Mouse (Mus musculus): ENCODE results near the gene Lrch3.
"Not testable (repeated sequence)": the region's sequence is repeated elsewhere in the genome, so short reads cannot be mapped to it uniquely, and the experiment has no call there.

Lrch3 gene

DNA sequence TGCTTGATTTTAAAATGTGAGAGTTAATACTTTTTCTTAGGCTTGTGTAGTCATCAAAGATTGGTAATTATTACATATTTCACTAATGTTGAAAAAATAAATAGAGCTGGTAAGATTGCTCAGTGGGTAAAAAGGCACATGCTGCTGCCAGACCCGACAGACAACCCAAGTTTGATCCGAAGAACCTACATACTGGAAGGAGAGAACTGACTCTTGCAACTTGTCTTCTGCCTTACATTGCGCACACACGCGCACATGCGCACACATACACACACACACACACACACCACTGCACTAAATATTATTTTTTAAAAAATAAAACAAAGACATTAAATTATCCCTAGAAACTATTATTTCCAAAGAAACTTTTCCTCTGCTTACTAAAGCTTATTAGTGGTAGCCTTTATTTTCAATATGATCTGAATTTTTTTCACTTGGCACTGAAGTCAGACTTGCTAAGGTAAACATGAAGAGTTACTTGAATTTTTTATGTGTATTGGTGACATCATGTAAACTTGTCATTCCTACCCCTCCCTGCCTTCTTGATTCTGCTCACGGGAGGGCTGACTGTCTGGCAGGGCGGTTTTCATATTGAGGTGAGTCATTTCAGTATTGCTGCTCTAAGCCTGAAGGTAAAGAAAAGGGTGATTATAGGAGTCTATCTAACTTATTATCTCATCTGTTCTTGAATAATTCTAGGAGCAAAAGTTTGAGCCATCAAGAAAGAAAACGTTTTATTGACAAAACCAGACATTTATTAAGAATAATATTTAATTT is 1.6 kb downstream of the Lrch3 start:
- no peak for DNase-seq

DNA sequence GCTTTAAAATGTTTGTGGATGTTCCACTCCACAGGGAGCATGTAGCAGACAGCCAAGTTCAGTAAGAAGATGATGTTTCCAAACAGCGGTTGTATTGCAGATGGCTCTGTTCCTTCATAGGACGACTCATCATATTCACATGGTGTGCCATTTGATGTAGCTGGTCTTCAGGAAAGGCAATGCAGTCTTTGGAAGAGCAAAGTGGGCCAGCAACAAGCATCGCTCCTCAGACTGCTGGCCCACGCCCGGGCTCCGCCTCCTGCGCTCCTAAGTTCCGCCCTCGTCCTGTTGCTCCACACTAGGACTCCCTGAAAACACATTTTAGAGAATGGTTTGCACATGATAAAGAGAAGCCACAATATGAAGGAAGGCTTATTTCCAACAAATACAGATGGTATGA is 12.7 kb downstream of the Lrch3 start:
- not testable (repeated sequence) for DNase-seq

DNA sequence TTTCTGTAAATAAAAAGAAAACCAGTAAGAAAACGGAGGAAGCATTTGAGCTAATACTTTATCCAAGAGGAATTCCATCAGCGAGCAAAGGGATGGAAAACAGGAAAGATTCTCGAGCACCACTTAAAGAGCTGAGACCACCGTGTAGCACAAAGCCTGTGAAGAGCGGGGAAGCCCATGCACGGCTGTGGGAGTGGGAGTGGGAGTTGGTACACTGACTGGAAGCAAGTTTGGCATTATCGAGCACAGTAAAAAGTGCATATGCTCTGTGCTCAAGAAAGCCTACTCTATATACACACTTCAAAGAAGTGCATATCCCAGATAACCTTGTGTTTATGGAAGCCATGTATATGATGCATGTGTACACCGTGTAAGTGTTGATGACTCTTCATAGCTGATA is 13.1 kb downstream of the Lrch3 start:
- no peak for DNase-seq

DNA sequence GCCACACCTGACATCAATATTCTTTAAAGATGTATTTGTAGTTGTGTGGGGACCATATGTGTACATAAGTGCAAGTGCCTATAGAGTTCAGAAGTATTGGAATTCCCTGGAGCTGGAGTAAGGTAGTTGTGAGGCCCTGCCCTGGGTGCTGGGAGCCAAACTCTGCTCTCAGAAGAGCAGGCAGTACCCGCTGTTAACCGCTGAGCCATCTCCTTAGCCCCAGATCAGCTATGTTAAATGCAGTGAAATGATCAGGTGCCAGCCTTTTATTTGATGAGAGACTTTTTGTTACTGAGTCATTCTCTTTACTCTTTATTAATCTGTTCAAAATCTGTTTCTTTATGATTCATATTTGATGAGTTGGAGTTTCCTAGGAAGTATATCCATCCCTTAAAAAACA is 16.0 kb downstream of the Lrch3 start:
- DNase-seq, result no peak

DNA sequence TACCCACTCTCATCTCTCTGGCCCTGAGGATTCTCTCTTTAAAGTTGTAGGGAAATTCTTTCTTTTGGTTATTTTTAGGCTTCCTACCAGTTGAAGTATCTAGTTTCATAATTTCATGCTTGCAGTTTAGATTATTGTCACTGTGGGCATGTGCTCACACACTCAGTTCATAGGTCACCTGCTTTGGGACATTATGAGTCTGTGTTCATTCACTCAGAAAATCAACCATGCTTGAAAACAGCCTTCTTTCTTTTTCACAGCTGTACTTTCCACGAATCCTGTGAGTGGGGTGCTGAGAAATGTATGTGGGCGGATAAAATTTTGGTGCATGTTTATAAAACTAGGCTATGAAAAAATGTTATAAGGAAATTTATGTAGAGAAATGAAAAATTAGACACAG is 20.6 kb downstream of the Lrch3 start:
- DNase-seq, result no peak

DNA sequence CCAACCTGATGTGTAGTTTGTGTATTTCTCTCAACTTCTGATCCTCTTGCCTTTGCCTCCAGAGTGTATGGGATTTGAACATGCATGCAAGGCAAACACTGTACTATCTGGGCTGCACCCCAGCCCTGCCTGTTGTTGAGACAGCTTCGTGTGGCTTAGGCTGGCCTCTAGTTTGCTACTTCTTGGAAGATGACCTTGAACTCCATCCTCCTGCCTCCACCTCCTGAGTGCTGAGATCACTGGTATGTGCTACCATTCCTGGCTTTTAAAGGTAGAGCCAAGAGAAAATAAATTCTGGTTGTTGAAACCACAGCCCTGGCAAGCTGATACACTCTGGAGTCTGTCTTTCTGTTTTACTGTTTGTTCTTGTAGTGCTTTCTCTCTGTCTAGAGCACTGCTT is 21.2 kb downstream of the Lrch3 start:
- no peak for DNase-seq

DNA sequence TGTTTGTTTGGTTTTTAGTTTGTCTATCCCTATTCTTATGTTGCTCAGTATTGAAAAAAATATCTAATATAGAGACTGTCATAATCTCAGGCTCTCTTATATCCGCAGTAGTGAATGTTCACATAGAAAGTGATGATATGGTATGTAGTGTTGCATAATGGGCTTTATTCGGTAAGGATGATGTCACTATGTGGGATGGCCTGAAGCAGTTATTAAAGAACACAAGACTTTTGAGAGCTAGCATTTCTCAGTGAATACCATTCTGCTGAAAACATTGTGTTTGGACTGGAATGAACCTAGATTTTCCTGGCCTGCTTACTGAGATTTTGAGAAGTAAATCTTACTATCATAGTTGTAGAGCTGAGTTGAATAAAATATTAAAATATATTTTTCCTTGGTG is 23.5 kb downstream of the Lrch3 start:
- DNase-seq, result no peak

DNA sequence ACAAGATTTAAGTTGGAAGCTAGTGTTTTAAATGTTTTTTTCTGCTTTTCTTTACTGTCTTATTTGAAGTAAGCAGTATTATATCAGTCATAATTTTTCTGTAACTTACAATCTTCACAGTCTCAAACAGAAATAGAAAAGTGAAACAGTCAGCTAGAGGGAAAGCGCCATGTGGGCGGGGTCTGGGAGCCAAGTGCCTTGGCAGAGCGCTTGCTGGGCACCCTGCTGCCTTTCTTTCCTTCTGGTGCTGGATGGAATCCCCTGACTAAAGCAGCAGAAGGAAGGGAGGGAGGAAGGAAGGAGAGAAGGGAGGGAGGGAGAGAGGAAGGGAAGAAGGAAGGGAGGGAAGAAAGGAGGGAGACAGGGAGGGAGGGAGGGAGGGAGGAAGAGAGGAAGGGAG is 25.4 kb downstream of the Lrch3 start:
- DNase-seq, result not testable (repeated sequence)

DNA sequence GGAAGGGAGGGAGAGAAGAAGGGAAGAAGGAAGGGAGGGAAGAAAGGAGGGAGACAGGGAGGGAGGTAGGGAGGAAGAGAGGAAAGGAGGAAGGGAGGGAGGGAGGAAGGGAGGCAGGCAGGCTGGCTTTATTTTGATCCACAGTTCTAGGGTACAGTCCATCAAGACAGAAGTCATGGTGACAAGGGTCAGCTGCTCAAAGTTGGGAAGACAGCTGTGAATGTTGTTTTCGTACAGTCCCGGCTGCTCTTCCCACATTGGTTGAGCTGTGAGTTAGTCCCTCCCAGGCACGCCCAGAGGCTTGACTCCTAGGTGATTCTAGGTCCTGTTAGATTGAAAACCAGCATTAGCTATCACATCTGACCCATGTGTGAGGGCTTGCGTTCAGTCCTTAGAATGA is 25.8 kb downstream of the Lrch3 start:
- not testable (repeated sequence) for DNase-seq

DNA sequence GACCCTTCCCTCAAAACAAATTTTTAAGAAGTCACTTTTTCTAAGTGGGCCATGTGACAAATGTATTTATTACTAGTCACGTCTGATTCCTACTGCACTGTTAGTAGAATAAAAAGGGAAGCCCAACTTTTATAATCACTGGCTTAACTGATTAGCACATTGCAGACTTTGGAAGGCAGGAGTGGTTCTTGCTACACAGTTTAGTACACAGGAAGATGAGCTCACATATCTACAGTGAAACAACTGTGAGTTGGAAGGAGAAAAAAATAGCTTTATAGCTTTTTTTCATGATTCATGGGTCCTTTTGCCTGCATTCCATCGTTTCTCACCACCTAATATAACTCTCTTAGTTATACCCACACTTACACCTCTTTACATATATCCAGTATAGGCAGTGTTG is 27.3 kb downstream of the Lrch3 start:
- not testable (repeated sequence) for DNase-seq

DNA sequence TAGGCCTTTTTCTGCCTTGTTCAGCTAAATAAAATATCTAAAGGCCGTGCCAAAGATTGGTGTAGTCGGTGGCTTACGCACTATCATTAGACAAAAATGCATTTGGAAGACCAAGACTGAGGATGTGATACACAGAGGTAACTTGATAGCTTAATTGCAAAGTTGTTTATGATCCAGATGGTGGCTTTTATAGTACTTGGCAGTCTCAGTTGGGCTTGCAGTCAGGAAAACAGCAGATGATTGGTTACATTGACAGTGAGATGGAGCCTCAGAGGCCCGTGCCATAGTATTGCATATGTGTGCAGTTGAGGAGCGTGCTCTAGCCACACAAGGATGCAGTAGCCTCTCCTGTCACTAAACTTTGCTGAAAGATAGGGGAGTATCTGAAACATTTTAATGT is 28.8 kb downstream of the Lrch3 start:
- no peak for DNase-seq

DNA sequence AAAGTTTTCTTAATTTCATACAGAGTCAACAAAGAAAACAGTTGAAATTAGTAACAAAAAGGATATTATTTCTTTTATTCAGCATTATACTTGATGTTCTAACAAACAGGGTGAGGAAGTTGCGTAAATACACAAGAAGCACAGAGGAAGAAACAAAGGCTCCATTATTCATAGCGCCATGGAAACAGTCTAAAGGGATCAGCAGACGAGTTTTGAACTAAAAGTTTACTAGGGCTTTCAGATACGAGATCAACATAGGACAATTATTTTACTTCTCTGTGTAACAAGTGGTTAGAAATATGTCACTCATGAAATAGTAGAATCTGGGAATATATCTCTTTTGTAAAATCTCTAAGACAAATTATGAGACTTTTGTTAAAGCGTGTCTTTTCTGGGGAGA is 31.5 kb downstream of the Lrch3 start:
- no peak for DNase-seq

DNA sequence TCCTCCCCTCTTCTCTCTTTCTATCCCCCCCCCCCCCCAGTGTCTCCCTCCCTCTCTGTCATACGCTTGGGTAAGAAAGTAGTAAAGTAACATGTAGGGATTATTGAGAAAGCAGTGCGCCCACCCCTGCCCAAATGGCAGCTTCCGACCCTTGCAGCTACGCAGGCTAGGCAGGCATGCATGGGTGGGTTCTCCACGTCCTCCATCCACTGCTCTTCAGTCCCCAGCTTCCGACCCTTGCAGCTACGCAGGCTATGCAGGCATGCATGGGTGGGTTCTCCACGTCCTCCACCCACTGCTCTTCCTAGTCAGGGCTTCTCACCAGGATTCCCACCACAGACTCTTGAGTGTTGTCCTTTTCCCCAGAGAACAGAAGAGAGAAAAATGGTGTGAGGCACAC is 34.1 kb downstream of the Lrch3 start:
- no peak for DNase-seq

DNA sequence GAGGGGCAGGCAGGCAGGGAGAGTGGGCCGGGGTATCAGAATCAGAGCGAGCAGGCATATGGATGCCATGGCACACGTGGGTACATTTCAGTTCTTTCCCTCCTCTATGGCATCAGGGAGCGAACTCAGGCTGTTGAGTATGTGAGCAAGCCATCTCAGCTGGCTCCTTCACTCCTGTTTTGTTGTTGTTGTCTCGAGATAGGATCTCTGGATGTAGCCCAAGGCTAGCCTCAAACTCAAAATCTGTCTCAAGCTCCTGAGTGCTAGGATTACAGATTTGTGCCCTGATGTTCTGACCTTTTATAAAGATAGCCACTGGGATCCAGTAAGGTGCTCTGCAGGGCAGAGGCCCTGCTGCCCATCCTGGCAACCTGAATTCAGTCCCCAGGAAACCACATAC is 34.8 kb downstream of the Lrch3 start:
- no peak for DNase-seq

DNA sequence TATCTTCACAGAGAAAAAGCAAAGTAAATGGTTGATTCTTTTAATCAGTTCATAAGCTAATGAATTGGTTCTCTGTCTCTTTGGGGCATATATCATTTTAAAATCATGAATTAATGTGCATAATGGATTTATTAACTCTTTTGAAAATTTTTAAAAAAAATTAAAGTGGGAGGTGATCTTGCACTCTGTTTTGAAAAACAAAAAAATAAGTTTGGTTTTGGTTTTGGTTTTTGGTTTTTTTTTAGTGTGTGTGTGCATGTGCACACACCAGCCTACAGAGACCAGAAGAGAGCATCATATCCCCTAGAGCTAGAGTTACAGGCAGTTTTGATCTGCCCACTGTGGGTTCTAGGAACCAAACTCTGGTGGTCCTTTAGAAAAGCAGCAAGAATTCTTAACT is 35.4 kb downstream of the Lrch3 start:
- no peak for DNase-seq

DNA sequence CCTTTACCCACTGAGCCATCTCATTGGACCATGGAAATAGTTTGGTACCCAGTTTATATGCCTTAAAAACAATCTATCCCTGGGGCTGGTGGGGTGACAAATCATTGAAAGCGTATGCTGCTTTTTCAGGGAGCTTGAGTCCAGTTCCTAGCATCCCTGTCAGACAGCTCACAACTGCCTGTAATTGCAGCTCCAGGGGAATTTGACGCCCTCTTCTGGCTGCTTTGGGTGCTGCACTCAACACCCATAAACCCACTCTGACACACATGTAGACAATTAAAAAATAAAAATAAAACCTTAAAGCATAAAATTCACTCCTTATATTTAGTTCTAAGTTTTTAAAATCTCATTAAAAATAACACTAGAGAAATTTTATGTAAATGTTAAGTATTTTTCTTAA is 37.2 kb downstream of the Lrch3 start:
- peak; percentile 26 for DNase-seq

DNA sequence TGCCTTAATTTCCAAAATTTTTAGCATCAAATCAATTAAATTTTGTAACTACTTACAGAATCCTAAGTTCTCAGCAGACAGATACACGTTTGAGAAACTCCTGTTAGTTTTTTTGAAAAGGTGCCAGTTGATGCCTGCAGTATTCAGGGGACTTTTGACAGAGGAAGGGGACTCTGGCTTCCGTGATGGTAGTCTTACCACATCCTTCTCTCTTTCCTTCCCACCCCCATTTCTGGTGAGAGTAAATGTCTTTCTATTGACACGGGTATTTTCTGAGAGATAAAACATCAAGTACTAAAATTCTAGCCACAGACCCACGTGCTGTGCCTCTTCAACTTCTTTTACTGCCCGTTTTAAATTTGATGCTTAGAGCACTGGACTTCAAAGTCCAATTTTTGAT is 39.9 kb downstream of the Lrch3 start:
- DNase-seq, result peak; percentile 15

DNA sequence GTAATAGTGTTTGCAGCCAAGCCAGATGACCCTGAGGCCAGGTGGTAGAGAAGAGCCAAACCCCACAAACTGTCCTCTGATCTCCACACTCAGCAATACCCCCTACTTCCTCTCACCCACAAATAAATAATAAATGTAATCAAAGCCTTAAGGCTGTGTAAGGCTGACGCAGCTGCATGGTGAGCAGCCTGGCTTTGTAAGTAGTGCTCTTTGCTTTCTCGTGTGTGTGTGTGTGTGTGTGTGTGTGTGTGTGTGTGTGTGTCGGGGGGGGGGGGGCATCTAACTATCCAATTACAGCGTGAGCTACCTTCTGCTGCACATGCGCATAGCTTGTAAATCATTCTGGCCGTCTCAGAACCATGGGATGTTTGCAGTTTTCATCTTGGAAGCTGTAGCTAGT is 40.4 kb downstream of the Lrch3 start:
- DNase-seq, result no peak

DNA sequence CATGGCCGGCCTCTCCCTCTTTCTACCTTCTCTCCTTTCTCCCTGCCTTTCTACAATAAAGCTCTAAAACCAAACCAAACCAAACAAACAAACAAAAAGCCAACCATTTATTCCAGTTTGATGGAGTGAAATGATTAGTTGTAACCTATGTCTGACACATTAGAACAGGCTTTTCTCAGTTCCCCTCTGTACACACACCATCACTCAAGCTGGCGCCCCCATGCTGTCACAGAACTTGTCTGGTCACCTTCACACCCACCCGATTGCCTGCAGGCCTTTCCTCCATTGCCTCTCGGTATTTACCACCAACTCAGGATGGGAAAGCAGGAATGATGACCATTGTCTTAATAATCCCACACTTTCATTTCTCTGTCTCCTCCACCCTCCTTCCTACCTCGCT is 43.0 kb downstream of the Lrch3 start:
- DNase-seq, result no peak

DNA sequence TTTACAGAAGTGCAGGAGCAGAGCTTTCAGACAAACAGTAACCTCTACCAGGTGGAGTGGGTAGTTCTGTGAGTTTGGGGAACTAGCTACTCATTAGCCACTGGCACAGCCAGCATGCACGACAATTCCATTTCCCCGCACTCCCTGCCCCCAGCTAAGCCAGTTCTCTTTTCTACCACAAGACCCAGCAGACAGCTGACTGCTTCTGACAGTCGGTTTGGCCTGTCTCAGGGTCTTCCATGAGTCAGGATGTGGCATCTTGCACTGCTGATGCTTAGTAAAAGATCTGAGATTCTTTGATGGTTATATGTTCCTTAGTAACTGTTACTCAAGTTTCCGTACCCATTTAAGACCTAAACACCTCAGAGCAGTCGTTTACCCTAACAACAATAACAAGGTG is 58.6 kb downstream of the Lrch3 start:
- DNase-seq, result peak; percentile 45

DNA sequence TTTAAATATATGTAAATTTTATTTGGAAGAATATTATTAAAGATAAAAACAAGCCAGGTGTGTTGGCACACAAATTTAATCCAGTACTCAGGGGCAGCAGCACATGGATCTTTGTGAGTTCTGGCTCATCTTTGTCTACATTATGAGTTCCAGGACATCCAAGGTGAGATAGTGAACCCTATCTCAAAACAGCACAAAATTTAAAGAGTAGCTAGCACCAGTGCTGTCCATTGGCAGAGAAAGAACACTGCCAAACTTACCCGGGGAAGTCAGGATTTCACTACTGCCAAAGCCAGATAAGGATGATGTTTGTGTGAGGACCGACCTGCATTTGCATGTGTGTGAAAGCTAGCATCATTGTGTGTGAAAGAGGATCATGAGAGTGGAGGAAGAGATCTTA is 59.1 kb downstream of the Lrch3 start:
- no peak for DNase-seq

DNA sequence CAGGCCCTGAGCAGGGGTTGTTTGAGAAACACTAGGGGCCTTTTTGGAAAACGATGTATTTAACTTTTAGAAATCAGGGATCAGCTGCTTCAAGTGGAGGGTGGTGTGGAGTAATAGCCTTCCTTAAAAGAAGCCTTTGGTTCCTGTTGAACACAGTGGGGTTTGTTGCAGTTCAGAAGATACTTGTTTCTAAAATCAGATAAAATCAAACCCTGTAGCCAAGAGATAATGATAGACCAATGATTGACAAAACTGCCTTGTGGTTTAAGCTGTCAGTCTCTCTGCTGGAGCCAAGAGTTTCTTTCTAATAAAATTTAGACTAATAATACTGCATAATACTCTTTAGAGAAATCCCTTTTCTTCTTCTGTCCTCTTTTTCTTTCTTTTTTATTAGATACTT is 66.3 kb downstream of the Lrch3 start:
- DNase-seq, result no peak

DNA sequence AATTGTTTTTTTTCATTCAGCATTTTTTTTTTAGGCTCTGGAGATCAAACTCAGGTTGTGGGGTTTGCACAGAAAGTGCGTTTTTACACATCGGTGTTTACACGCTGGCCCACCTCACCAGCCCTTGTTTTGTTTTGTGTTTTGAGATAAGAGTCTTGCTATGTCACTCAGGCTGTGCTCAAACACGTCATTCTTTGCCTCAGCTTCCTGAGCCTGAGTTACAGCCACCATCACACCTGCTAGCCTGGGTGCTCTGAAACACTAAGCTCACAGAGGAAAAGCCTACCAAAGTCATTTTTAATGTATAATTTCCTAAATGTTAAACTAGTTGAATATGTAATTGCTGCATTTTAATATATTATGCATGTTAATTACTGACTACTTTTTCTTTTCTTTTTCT is 67.5 kb downstream of the Lrch3 start:
- no peak for DNase-seq

DNA sequence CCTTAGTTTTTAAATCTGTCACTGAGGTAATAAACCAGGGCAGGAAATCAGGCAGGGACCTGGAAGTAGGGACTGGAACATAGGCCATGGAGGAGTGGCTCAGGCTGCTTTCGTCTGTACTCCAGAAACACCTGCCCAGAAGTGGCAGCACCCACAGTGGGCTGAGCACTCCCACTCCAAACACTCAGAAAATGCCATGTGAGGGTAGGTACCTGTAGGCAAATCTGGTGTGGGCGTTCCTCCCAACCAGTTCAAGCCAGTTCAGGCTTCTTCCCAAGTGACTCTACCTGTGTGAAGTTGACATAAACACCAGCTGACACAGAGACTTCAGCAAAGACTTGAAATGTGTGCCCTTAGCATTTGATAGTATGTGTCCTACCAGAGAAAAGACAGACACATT is 70.7 kb downstream of the Lrch3 start:
- no peak for DNase-seq

DNA sequence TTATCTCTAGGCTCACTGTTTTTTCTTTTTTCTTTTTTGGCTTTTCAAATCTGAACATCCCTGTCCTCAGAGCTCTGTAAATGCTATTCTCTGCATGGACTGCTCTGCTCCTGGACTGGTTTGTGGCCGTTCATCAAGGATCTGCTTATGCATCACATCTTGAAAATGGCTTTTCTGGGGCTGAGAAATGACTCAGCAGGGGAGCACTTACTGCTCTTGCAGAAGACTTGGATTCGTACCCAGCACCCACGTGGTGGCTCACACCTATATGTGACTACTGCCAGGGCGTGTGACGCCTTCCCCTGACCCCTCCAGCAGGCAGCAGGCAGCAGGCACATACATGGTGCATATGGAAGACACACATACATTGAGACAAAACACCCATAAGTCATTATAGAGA is 78.3 kb downstream of the Lrch3 start:
- no peak for DNase-seq

DNA sequence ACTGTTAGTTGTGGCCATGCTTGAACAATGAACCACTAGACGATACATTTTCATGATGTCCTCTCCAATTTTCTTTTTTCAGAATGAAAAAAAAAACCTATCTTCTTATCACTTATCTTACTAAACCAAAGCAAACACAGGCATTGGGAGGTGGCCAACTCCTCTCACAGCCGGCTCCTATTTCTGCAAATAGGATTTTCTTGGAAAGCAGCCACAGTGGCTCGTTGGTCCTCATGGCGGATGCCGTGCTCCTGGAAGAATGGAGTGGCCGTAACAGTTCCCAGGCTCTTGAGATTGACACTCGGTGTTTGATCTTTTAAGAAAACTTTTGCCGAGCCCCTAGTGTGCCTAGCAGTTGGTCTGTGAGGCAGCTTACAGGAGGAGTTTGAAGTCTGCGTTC is 91.3 kb downstream of the Lrch3 start:
- DNase-seq, result no peak
